Mouse (Mus musculus): Measurements from ENCODE around the gene Epha3.

Gene Epha3

DNA sequence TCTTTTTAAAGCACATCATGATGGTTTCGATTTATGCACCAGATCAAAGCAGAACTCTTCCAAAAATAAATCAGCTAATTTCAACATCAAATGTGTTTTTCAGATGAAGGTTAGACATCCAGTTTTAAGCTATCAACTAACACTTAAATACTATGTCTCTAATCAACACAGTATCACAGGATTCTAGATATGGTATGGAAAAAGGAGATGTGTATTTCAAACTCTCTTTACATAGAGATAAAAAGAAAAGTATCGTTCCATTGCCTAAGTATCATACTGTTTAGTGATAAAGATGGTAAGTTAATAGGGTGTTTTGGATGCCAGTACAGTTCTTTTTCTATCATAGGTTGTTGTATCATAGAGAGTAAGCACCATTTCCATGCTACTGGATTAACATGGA lies 353.9 kb downstream of the Epha3 start:
- in situ Hi-C loops (cut with MboI; ENCODE audit: low sequenced_read_pairs), result no loop called here

DNA sequence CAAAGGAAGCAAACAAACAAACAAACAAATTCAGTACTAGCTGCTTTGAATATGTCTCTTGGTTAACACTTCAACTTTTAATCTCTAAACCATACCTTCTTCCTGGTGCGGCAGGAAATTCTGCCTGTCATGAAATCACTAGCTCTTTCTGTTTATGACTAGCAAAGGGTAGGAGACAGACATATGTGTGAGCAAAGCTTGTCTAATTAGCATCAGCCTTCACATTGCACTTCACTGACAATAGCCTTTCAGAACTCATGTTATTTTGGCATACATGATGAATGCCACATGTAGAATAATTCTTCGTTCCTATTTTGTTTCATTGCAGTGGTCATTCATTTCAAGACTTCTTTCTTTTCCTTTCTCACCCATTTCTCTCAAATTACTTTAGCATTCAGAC lies 357.5 kb downstream of the Epha3 start:
- in situ Hi-C loops (cut with MboI; ENCODE audit: low sequenced_read_pairs), result no loop called here

DNA sequence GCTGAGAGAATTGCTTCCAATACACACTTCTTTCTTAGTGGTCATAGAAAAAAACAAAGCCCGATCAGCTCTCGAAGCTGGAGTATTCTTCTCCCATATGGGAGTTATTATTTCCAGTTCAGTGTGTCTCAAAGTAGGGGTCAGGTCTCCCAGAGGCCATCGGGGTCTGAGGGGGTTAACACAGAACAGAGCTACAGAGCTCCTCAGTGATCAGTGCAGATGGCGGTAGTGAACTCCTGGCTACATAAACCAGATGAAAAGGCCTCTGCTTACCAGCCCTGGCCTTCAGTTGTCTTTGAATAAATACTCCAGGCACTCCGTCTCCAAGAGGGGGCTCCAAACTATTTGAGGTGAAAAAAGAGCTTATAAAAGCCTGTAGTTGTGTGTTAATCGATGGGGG lies 362.5 kb downstream of the Epha3 start:
- in situ Hi-C loops (cut with MboI; ENCODE audit: low sequenced_read_pairs), result no loop called here

DNA sequence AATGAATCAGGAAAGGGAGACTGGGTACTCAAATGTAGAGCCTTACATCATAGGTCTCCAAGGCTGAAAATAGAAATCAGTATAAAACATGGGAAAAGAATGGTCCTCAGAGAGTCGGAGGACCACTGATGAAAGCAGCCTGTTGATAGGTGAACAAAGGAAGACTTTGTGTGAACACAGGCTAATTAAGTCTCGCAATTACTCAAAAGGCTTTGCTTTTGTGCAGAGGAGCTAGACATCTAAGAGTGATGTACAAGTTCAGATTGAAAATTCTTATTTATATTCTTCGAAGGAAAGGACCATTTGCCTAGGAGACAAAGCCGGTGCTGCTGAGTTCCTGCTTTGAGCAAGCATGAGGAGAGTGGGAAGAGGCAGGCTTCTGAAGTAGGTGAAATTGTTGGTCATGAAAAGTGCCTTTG lies 363.0 kb downstream of the Epha3 start:
- in situ Hi-C loops (cut with MboI; ENCODE audit: low sequenced_read_pairs), result no loop called here
